Comparison of ENCODE assay signal across 8 mouse cellular contexts in the genomic region with DNA sequence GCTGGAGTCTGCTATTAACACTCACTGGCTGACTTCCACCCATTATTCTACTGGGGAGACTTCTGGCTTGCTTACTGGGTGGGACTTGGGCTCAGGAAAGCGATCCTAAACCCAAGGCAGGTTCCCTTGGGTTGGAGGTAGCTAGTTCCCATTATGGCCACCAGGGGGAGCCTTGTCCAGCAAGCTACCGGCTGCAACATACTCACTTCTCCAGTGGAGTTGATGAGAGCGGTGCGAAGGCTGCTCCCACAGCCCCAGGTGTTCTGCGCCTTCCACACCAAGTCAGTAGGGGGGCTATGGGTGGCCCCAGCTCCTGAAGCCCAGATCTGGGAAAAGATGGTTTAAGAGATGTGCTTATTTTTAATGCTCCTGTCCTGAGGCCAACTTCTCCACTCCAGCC. TPM values are rescaled to one million over a fixed set of nuclear protein-coding genes. Genes with fewer than 3 reads are reported as not detected.
A peak's percentile ranks its signal among the peaks of the same experiment; 100 is the strongest.
DNase-seq lines count a peak whose midpoint lies in the region; ATAC-seq and TF ChIP-seq lines count a peak whose summit lies in the region.

No protein-coding gene starts in this region.

- H3ac ChIP-seq in myocyte (ENCODE audit: control insufficient read depth, insufficient read length): no peak overlapping the region

- H3K36me3 ChIP-seq in intestine, postnatal 0 days (ENCODE audit: control insufficient read depth, insufficient read depth): peaks cover 54% of the 10 kb centered on the region
- H3K36me3 ChIP-seq in liver, adult 2 months (ENCODE audit: control insufficient read depth, insufficient read depth, low read length): peaks cover 9% of the 10 kb centered on the region; the same call in 1 of the 2 replicates
- peaks cover 68% of the 10 kb centered on the region for H3K36me3 ChIP-seq in myocyte (ENCODE audit: control insufficient read depth, insufficient read depth)
- no peaks in the 10 kb centered on the region for H3K36me3 ChIP-seq in splenic B cell, adult 2 months (ENCODE audit: control insufficient read depth, insufficient read depth, low read length, poor library complexity, severe bottlenecking)

- H3K9me3 ChIP-seq in intestine, postnatal 0 days (ENCODE audit: control insufficient read depth): no peaks in the 10 kb centered on the region

- peak; percentile 96 for TF ChIP-seq CTCF in intestine, postnatal 0 days (IDR thresholded peaks at IDR 0.05; ENCODE audit: low read depth)
- TF ChIP-seq CTCF in liver, adult 2 months (IDR thresholded peaks at IDR 0.05; ENCODE audit: low read depth, low read length): peak; percentile 89

- DNase-seq in left cerebral cortex, adult 18-20 months (ENCODE audit: low spot score in 2 of 2): peak; percentile 77 to 83
- no peak for DNase-seq in left cerebral cortex, adult 11 months (ENCODE audit: low spot score)
- peak; percentile 79 for DNase-seq in cerebellum, adult 9-10 months
- peak; percentile 84 for DNase-seq in forelimb bud, embryonic 11.5 days (ENCODE audit: low read depth, low spot score)
- DNase-seq in liver, adult 2 months (ENCODE audit: extremely low read depth, low read depth, low spot score): peak; percentile 36
- peak; percentile 88 for DNase-seq in splenic B cell, adult 2 months (ENCODE audit: low read depth, low spot score)

- H3K79me2 ChIP-seq in liver, adult 2 months (ENCODE audit: control insufficient read depth, insufficient read depth, low read length): no peaks in the 10 kb centered on the region
- H3K79me2 ChIP-seq in myocyte (ENCODE audit: control insufficient read depth, insufficient read depth): peaks cover 33% of the 10 kb centered on the region

- WGBS in intestine, postnatal 0 days: 10% methylated on average over 5 of the region's 5 CpGs
- 50% methylated on average over 5 of the region's 5 CpGs for WGBS in liver, adult 2 months

- H3K4me2 ChIP-seq in intestine, postnatal 0 days (replicated peaks; ENCODE audit: low read depth): no peak overlapping the region
- no peak overlapping the region for H3K4me2 ChIP-seq in myocyte (ENCODE audit: low read depth)

- H3K4me3 ChIP-seq in intestine, postnatal 0 days (ENCODE audit: low read depth, low read length): no peak overlapping the region
- no peak overlapping the region for H3K4me3 ChIP-seq in liver, adult 2 months (ENCODE audit: insufficient read depth, low read depth, low read length)
- no peak overlapping the region for H3K4me3 ChIP-seq in myocyte

- no peak for TF ChIP-seq POLR2A in liver, adult 2 months (IDR thresholded peaks at IDR 0.05; ENCODE audit: extremely low read depth, insufficient read depth, low read length)
- peak; percentile 18 for TF ChIP-seq POLR2A in myocyte (IDR thresholded peaks at IDR 0.05; ENCODE audit: insufficient read length, low read depth)

- H3K27me3 ChIP-seq in intestine, postnatal 0 days (replicated peaks; ENCODE audit: control insufficient read depth, insufficient read depth, low read length): peaks cover 6% of the 10 kb centered on the region; the same call in 1 of the 2 replicates
- H3K27me3 ChIP-seq in liver, adult 2 months (ENCODE audit: control insufficient read depth, insufficient read depth, low read length): no peaks in the 10 kb centered on the region
- no peaks in the 10 kb centered on the region for H3K27me3 ChIP-seq in myocyte (ENCODE audit: control insufficient read depth, insufficient read depth, insufficient read length)
- H3K27me3 ChIP-seq in splenic B cell, adult 2 months (ENCODE audit: control insufficient read depth, insufficient read depth, low read length, poor library complexity, severe bottlenecking): no peaks in the 10 kb centered on the region

- no peak overlapping the region for H3K9ac ChIP-seq in intestine, postnatal 0 days (ENCODE audit: low read depth, low read length)
- no peak overlapping the region for H3K9ac ChIP-seq in liver, adult 2 months (ENCODE audit: low read depth, low read length)

- no peaks in the 10 kb centered on the region for H3K4me1 ChIP-seq in intestine, postnatal 0 days (replicated peaks; ENCODE audit: control insufficient read depth, insufficient read depth, low read length)
- H3K4me1 ChIP-seq in liver, adult 2 months (ENCODE audit: control insufficient read depth, insufficient read depth, low read length): no peaks in the 10 kb centered on the region

- ATAC-seq in intestine, postnatal 0 days: no peak

- no peak overlapping the region for H3K27ac ChIP-seq in intestine, postnatal 0 days (ENCODE audit: low read depth, low read length)
- no peak overlapping the region for H3K27ac ChIP-seq in liver, adult 2 months (replicated peaks; ENCODE audit: insufficient read depth, low read depth, low read length)

TF ChIP-seq in myocyte, 11 proteins besides CTCF, POLR2A, EP300 and RAD21:
- TF ChIP-seq POLR2AphosphoS2 (IDR thresholded peaks at IDR 0.05; ENCODE audit: insufficient read length, low read depth): peak; percentile 43
- TF ChIP-seq CEBPB (IDR thresholded peaks at IDR 0.05; ENCODE audit: insufficient read depth, poor library complexity, severe bottlenecking): no peak
TF ChIP-seq in myocyte: peak in this region for 1.

RNA-seq across cellular contexts. Expression of a gene that starts 22.6 kb away (rescaled TPM):
- total RNA-seq in left cerebral cortex, adult 18-20 months (2021): 10 to 100 TPM; 70.4 to 76.5 TPM
- polyA plus RNA-seq in intestine, postnatal 0 days (2015; fragmentation: Nextera tagmentation; extraction: Ambion mirVana): 93.1 and 101 TPM in 2 replicates
- total RNA-seq in liver, adult 2 months (2014; rRNA removed): 23.4 and 37.9 TPM in 2 replicates
- polyA plus RNA-seq in liver, adult 2 months (2012; rRNA removed): 109 and 117 TPM in 2 replicates
- polyA plus RNA-seq in myocyte (2012; fragmentation: generic; extraction: Trizol): 0.35 TPM

RNA-seq across cellular contexts. Expression of a gene that starts 26.1 kb away (rescaled TPM):
- 10 to 100 TPM; 61.3 to 67.9 TPM for total RNA-seq in left cerebral cortex, adult 18-20 months (2021)
- polyA plus RNA-seq in intestine, postnatal 0 days (2015; fragmentation: Nextera tagmentation; extraction: Ambion mirVana): 92.5 and 96.5 TPM in 2 replicates
- 28.2 and 38.5 TPM in 2 replicates for total RNA-seq in liver, adult 2 months (2014; rRNA removed)
- 41.0 and 44.7 TPM in 2 replicates for polyA plus RNA-seq in liver, adult 2 months (2012; rRNA removed)
- polyA plus RNA-seq in myocyte (2012; fragmentation: generic; extraction: Trizol): 954 TPM

RNA-seq across cellular contexts. Expression of a gene that starts 48.6 kb away (rescaled TPM):
- 1 to 10 TPM; 2.7 to 3.1 TPM for total RNA-seq in left cerebral cortex, adult 18-20 months (2021)
- polyA plus RNA-seq in intestine, postnatal 0 days (2015; fragmentation: Nextera tagmentation; extraction: Ambion mirVana): 2.8 TPM in 2 replicates
- under 0.01 TPM in 2 replicates for total RNA-seq in liver, adult 2 months (2014; rRNA removed)
- 0.02 and 0.04 TPM in 2 replicates for polyA plus RNA-seq in liver, adult 2 months (2012; rRNA removed)
- polyA plus RNA-seq in myocyte (2012; fragmentation: generic; extraction: Trizol): 8.1 TPM

RNA-seq across cellular contexts. Expression of a gene that starts 58.7 kb away (rescaled TPM):
- 10 to 100 TPM; 77.0 to 78.9 TPM for total RNA-seq in left cerebral cortex, adult 18-20 months (2021)
- 30.4 and 31.7 TPM in 2 replicates for polyA plus RNA-seq in intestine, postnatal 0 days (2015; fragmentation: Nextera tagmentation; extraction: Ambion mirVana)
- total RNA-seq in liver, adult 2 months (2014; rRNA removed): 26.1 and 28.1 TPM in 2 replicates
- polyA plus RNA-seq in liver, adult 2 months (2012; rRNA removed): 57.0 and 60.9 TPM in 2 replicates
- 19.3 TPM for polyA plus RNA-seq in myocyte (2012; fragmentation: generic; extraction: Trizol)

Comparison
In these comparisons a context has a peak if more than half of its experiments do, and no peak if none do; other contexts are left out.
1. RNA of a gene that starts 22.6 kb away (polyA plus RNA-seq): 109 to 117 TPM in liver, adult 2 months and 93.1 to 101 TPM in intestine, postnatal 0 days; 0.35 TPM in myocyte (single experiment); every median in the first group is over 10 times any median in the second.